Mouse (Mus musculus): ENCODE results near the gene Ky.

GRCm38 (mm10) chr9:102594667-102595393 lies 89.3 kb downstream of the Ky start:
- TF ChIP-seq CTCF (IDR thresholded peaks at IDR 0.05; ENCODE audit: low read depth, low read length) (no peak), POLR2A (IDR thresholded peaks at IDR 0.05; ENCODE audit: borderline replicate concordance, low read depth, low read length) (no peak)
